Mouse (Mus musculus) gastrocnemius, postnatal 25 days (tissue): Measurements from ENCODE around the gene Klhl11. TPM values are rescaled to one million over a fixed set of nuclear protein-coding genes. Genes with fewer than 3 reads are reported as not detected.

ENCODE experiments used
- DNase-seq: peaks from one replicate; pipeline ENCODE4 v3.0.0; 2022
- microRNA-seq, 2 experiments: library from miRNA; unstranded; fragments of <30 nt; microRNA quantifications; one replicate each; pipeline ENCODE4 v1.2.0; 2021; ENCODE audit warnings: borderline replicate concordance in 2 of 2
- total RNA-seq, 2 experiments: library from RNA; stranded (reverse); gene quantifications; 1 replicate in 1 of 2; 2 replicates in 1 of 2; pipeline ENCODE4 v1.2.3; 2021

The Klhl11 gene
- total RNA-seq, 2 experiments from 2014 or later, result 3.8 to 3.9 TPM

DNA sequence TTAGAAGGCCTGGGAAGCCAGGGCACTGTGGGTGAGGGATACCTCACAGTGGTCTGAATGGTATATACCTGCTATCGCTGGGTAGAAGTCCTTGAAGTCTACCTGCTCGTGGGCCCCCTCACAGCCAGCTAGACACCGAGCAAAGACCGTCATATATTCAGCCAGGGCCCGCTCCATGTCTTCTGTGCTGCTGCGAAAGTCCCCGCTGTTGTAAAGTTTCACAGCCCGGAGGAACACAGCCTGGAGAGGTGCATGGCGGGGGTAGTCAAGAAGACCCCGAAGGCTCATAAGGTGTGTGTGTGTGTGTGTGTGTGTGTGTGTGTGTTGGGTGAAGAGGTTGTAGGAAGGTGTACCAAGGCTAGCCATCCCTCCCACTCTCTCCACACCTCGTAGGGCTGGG, 59.0 kb downstream of the Klhl11 start:
- no peak for DNase-seq

Small RNA genes lying within 50 kb of the gene (microRNA-seq; reads per million reads assigned to microRNA genes)
- gene Gm27374, result 0 reads per million in 2 experiments
- 0 to 0.26 reads per million in 2 experiments for gene Mir7116

Other genes with a start within 250 kb of the Klhl11 start
- not detected for gene Krt16, start 223.8 kb downstream of the Klhl11 start, total RNA-seq
- not detected for gene Krt17, start 211.7 kb downstream of the Klhl11 start, total RNA-seq
- gene Krt42, start 202.9 kb downstream of the Klhl11 start, total RNA-seq, result not detected
- 1,000 to 10,000 TPM; 1,016 to 1,083 TPM for gene Eif1, start 152.9 kb downstream of the Klhl11 start, total RNA-seq
- gene Gast, start 138.3 kb downstream of the Klhl11 start, total RNA-seq, result not detected
- gene Hap1, start 116.6 kb downstream of the Klhl11 start, total RNA-seq, result under 1 TPM; 0.27 to 0.28 TPM
- gene Jup, start 75.0 kb downstream of the Klhl11 start, total RNA-seq, result 10 to 100 TPM; 72.0 to 79.8 TPM
- 1 to 10 TPM; 4.3 to 5.1 TPM for gene P3h4, start 57.9 kb downstream of the Klhl11 start, total RNA-seq
- gene Fkbp10, start 57.0 kb downstream of the Klhl11 start, total RNA-seq, result 1 to 10 TPM; 7.5 to 10.0 TPM
- gene Nt5c3b, start 30.9 kb downstream of the Klhl11 start, total RNA-seq, result 1 to 10 TPM; 8.2 to 8.5 TPM
- under 1 TPM; 0.43 to 0.49 TPM for gene Klhl10, start 30.8 kb downstream of the Klhl11 start, total RNA-seq
- 10 to 100 TPM; 10.6 to 20.3 TPM for gene Acly, start 55.3 kb upstream of the Klhl11 start, total RNA-seq
- gene Ttc25, start 72.9 kb upstream of the Klhl11 start, total RNA-seq, result under 1 TPM; 0.36 to 0.38 TPM
- 1 to 10 TPM; 8.6 to 9.6 TPM for gene Cnp, start 102.2 kb upstream of the Klhl11 start, total RNA-seq
- 10 to 100 TPM; 19.9 to 21.5 TPM for gene Nkiras2, start 146.5 kb upstream of the Klhl11 start, total RNA-seq
- 100 to 1,000 TPM; 123 to 126 TPM for gene Dnajc7, start 147.4 kb upstream of the Klhl11 start, total RNA-seq
- gene Zfp385c, start 219.7 kb upstream of the Klhl11 start, total RNA-seq, result under 1 TPM; 0.31 to 0.70 TPM
- 1 to 10 TPM in 1 of 2 experiments, under 1 TPM in 1; 0.77 to 1.2 TPM for gene Dhx58, start 231.5 kb upstream of the Klhl11 start, total RNA-seq
- 10 to 100 TPM; 11.7 to 11.8 TPM for gene Kat2a, start 239.7 kb upstream of the Klhl11 start, total RNA-seq
- gene Hspb9, start 241.1 kb upstream of the Klhl11 start, total RNA-seq, result not detected